Mouse (Mus musculus) lung, adult 18-20 months (tissue): ENCODE measurements around the gene Tube1.

ENCODE experiments used
- DNase-seq, 2 experiments: peaks; one replicate each; pipeline ENCODE4 v3.0.0; 2022; ENCODE audit warnings: mixed read lengths in 2 of 2

Gene Tube1

DNA sequence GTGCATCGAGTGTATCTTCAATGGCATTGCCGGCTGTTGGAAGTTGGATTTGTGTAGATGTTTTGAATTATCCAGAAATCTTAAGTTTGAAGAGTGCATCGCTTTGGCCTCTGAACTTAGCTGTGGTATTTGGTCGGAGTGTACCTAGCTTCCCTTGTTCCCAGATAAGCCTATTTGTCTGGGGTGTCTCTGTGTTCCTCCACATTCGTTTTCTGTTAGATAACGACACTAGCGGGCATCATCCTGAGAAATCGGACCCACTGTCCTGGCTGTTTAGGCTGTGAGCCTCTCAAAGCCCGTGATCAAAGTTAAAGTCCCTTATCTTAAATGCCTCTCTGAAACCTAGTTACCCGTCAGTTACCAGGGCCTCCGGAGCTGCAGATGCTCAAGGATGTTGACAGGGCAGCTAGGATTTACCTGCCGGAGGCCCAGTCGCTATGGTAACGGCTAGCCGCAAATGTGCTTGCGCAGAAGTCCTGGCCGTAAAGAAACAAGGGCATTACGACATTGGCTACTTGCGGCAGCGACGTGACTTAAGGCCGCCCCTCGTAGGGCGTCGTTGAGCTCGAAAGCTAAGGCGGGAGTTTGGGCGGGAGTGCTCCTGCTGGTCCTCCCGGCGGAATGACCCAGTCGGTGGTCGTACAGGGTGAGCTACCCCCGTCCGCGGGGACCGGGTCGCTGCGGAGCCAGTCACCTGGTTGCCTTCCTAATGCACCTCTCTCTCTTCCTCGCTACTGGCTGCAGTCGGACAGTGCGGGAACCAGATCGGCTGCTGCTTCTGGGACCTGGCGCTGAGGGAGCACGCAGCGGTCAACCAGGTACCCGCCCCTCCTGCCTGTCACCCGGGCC, at the start of gene Tube1, which contains the start of gene Fam229b:
Tube1 (plus strand) TSS at position 515 of the 849 bp plus-strand sequence.
Fam229b (minus strand) TSS at position 453 of the 849 bp plus-strand sequence.
- peak; percentile 91 to 93 for DNase-seq

DNA sequence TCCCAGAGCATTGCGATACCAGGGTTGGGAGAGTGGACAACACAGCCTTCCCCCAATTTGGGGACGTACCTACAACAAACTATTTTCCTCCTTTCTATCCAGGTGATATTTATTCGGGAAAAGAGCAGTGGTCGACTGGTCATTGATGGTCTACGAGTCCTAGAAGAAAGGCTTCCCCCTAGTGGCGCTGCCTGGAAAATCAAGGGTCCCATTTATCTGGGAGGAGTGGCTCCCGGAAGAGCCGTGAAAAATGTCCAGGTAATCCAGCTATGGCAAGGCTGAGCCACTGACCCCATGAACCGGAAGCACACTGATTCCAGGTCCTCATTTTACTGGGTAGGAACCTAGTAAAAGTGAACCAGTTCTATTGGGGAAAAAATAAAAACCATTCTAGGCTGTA, 36.8 kb upstream of the Tube1 start:
- peak in 1 of 2 experiments; percentile 6 for DNase-seq

DNA sequence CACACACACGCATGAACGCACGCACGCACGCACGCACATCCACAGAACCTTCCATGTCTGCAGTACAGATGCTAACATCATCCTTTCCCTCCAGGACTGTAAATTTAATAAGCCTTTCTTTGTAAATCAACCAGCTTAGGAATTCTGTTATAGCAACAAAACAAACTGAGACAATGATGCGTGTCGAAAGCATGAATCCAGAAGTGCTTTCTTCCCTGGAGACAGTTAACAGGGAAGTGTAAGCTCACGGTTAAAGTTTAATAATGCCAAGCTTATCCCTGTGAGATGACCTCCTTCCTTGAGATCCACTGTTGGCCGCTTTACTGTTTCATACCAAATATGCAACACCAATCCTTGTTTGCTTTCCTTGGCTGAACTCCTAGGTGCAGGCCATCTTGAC, 35.0 kb upstream of the Tube1 start:
- DNase-seq = no peak

DNA sequence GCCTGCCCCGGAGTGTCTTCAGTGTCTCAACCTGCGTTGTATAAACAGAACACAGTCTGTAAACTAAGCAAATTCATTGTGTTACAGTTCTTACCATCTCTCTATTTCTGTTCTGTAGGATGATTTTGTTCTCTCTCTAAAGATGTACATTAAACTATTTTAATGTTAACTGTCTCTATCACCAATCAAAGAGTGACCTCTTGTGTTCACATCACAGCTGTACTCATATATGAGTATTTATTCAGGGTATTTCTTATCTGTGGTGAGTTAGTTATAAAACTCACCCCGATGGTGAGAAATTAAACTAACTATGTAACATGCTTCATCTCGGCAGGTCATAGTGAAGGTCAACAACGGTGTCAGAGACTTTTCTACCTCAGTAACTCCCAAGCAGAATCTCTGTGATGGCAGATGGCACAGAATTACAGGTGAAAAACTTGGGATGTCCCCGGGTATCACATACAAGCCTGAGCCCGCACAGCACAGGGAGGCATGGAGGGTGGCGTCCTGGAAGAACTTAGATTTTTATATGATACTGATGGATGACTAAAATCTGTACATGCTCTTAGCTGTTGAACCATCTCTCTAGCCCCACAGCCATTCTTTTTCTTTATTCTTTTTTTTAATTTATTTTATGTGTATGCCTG, 28.9 kb upstream of the Tube1 start:
- no peak for DNase-seq

DNA sequence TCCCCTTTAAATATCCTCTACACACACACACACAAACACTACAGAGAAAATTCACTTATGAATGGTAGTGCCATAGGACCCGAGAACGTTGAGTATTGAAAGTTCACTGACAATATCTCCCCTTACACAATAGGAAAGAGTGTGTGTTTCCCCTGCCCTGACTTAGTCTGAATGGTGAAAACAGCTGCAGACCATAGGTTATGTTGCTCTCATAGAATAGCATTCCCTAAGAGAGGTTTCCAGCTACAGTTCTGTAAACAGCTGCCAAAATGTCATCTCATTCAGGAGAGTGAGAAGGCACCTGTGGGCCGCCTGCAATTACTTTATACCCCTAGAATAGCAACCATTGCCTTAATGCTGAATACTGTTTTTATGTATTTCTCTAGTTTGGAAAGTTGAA, 27.4 kb upstream of the Tube1 start:
- no peak for DNase-seq

DNA sequence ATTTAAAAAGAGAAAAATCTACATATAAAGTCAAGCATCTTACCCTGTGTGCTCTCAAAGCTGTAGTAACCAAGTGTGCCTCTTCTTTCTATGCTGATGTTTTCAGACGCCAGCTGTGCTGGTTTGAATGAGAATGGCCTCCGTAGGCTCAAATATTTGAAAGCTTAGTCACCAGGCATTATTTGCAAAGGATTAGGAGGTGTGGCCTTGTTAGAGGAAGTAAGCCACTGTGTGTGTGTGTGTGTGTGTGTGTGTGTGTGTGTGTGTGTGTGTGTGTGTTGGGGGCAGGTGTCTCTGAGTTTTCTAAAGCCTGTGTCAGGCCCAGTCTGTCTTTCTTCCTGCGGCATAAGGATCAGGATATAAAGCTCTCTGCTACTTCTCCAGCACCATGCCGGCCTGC, 26.8 kb upstream of the Tube1 start:
- DNase-seq = no peak

DNA sequence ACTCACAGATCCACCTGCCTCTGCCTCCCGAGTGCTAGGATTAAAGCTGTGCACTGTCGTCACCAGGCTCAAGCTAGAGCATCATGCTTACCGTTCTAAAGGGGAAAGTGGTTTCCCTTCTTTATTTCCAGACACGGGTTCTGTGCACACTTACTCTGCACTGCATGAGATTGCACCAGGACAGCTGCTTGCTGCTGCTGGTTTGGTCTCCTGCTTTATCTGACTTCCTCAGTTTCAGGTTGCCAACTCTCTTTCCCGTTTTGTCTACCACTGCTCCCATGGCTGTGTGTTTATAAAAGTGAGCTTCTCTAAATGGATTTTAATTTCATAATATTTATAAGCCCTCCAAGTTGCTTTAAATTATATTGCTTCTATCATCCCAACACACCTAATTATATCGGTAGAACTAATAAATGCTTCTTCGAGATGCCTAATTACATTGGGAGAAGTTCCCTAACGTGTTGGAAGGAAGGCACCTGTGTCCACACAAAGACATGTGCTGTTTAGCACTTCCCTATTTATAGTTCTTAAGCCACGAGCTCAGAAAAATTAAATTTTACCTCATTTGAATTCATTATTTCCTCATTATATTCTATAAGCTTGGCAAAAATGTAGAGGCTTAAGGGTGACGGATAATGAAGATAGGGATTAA, 24.8 kb upstream of the Tube1 start:
- no peak for DNase-seq

DNA sequence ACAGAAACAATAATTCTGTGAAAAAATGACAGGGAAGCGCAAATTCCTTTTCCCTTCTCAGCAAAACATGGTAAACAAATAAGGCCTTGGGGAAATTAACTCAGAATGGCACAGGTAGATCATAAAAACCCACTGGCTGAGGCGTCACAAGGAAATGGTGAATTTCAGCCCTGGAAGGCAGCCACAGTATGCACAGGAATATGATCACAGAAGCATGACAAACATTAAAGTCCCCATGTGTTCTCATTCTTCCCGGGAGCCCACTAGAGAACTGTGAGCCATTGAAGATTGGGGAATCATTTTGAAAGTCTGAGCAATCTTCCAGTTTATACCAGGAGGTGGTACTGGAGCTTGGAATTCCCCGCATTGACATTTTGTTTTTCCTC, 24.3 kb upstream of the Tube1 start:
- DNase-seq = no peak

DNA sequence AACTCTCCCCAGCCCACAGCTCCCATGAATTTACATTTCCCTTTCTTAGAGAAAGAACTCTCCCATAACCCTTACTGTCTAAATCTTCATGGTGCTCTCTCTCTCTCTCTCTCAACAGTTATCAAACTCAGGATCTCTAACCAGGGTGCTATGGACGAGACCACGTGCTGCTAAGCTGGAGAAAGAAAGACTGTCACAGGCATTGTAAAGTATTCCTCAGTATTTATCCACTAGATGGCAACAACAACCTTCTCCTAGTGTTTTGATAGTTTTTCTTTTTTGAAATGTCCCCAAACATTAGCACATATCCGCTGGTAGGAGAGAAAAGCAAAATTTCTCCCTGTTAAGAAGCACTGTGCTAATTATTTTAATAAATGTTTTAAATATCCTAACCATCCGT, 12.4 kb upstream of the Tube1 start:
- no peak for DNase-seq

DNA sequence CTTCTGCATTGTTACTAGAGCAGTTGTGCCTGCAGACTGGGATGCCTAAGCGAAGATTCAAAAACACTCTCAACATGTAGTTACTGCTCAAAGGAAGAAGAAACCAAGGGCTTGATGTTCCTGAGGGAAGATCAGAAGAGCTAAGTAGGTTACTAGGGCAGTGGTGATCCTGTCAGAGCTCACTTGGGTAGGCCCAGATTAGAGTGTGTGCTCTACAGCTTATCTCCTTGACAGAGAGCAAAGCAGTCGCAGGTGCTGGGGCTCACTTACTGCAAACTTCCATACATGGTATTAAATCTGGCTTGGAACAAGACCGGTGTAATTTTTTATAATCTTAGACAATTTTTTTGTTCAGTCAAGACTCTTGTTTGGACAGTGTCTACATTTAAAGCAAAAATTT, 4.0 kb downstream of the Tube1 start:
- no peak for DNase-seq

DNA sequence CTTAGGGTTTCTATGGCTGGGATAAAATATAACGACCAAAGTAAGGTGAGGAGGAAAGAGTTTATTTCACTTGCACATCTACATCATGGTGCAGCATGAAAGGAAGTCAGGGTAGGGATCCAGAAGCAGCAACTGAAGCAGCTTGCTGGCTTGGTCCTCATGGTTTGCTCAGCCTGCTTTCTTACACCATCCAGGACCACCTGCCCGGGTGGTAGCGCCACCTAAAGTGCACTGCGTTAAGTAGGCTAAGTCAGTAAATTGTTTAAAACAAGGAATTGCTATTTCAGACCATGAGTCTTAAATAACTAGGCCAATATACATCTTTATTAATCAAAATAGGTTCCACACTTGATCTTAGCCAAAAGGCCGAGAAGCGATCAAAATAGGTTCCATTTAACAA, 5.0 kb downstream of the Tube1 start:
- no peak for DNase-seq

DNA sequence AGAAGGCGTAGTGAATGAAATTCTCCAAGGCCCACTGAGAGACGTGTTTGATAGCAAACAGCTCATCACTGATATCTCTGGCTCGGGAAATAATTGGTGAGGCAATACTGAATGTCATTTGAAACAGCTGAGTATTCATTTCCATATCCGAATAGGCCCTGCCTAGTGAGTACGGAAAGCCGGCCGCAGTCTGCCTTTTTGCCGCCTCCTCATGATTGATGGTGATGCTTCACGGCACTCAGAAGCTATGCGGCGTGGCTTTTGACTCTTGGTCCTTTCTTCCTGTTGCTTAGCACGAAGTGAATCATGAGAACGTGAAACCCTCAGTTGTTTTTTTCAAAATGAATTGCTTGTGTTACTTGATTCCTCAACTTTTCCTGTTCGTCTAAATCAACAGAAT, 7.1 kb downstream of the Tube1 start:
- no peak for DNase-seq

DNA sequence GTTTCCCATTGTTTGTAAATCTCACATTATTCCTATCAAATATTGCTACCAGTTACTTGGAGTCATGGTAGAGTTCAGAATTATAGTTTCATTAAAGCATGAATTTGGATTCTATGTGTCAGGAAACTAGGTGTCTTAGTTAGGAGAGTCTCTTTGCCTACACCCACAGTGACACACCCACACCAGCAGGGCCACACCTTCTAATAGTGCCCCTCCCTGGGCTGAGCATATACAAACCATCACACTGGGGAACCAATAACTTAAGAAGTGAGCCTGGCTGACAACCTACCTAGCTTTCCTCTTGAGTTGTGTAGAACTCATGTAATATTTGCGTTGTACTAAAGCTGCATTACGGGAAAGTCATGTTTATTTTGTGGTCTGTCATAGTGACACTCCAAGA, 7.6 kb downstream of the Tube1 start:
- no peak for DNase-seq

DNA sequence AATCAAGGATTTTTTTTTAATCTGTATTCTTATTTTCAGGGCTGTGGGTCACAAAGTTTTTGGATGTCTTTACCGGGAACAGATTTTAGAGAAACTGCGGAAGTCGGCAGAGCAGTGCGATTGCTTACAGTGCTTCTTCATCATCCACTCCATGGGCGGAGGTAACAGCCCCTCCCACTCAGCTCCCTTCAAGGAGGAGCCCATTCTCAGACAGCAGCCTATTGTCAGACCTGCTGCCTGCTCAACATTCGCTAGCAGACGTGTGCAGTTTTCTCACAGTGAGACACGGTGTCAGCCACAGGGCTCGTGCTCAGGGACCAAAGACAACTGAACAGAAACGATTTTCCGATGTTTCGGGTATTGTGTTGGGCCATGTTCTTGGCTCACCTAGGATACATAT, 8.4 kb downstream of the Tube1 start:
- no peak for DNase-seq

DNA sequence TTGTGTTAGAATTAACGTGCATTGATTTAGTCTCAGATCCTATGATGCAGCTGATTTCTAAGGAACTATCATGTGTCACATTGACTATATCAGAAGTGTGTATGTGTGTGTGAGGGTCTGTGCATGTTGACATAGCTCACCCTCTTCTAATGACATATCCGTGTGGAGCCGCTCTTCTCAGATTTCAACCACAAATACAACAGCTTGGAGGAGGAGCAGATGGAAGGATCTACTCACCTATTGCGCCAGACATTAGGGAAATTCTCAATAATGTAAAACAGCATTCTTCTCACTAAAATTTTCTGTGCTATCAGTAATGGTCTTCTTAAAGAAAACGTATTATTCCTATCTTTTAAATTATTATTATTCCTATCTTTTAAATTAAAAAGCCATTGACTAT, 22.9 kb downstream of the Tube1 start:
- DNase-seq = no peak

DNA sequence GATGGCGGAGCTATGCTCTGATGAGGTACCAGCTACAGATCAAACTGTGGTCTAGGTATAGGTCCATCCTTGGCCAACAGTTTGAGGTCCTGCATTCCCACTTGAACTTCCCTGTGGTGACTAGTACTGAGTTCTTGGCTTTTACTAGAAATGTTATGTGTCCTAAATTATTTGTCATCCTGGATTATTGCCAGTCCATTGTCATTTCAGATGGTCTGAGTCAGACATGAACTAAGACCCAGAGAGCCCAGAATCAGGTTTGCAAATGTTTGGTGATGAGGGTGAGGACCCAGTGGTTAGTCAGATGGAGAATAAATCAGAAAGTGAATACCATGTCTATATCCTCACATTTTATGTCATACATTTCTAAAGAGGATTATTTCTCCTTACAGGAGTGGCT, 23.5 kb downstream of the Tube1 start:
- no peak for DNase-seq

DNA sequence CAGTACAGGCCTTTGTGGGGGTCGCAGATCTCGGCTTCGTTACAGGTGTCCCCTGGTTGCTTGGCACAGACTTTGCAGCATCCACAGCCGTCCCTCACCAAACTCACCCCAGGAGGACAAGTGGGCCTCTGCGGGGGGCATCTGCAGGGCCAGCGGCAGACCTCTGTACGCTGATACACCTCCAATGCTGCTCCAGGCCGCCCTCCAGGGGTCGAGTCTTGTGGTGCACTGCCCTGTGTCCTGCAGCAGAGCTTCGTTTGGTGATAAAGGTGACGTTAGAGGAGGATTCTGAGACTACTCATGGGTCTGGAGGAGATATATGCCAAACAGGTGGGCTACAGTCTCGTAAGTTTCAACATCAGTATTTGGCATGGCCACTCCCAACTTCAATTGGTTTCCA, 24.5 kb downstream of the Tube1 start:
- no peak for DNase-seq

DNA sequence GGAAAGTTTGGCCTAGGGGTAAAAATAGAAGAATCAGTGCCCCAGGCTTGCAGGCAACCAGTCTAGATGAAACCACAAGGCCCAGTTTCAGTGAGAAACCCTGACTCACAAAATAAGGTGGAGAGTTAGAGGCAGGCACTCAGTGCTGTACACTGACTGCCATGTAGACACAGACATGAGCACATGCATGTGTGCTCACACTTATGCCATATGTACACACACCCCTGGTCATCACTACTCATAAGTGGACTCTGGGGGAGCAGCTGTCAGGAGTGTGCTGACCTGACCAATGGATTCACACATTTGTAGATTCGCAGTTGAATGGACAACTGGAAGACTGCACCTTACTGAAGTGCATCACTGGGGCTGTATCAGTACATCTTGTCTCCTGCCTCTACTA, 27.6 kb downstream of the Tube1 start:
- no peak for DNase-seq

DNA sequence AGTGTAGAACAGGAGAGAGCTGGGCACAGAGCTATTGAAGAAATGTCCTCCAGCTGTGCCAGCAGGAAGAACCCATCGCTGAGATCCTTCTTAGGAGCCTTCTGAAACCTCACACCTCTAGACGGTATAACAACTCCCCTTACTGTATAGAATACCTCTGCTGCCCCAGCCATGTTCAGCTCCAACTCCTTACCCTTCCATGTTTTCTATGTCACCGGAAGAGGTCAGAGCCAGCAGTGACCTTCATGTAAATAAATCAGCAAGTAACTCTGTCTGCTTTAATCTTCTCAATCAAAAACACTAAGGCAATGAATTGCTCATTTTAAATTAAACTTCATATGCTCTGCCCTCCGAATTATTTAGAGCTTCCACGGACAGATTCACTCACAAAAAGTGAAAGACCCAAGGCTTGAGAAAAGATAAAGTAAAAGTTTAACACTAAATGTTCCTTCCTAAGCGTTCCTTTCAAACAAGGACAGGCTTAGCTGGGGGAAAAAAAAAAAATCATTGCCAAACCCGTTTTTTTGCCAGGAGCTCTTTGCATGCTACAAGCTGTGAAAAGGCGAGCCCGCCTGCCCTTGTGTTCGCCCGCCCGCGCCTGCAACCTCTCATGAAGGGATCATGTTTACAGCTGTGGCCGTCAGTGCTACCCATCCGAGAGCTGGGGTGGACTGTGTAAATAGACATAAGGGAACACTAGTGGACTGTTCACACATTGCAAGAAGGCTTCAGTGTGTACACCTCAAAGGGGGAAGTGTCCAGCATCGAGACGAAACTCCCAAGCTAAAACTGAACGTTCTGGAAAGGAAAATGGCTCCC, 29.1 kb downstream of the Tube1 start:
- DNase-seq = peak in 1 of 2 experiments; percentile 28

DNA sequence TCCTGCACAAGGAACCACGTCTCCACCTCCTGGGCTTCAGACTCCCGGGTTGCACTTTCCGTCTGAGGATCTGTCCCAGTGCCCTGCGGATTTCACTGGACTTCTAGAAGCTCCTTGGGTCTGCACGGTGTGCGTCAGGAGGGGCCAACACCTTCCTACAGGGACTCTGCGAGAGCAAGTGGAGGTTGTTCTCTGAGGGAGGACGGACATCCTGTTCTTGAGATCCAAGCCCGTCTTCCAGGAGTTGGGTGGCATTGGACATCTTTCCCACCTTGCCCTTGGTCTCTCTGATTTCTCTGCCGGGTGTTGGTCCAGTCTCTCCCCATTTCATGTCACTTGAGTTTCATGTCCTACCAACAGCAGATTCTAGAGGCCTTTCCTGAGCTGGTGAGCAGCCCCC, 29.9 kb downstream of the Tube1 start, which contains the start of gene Ccn6:
Ccn6 (minus strand) TSS at position 101 of the 400 bp plus-strand sequence.
- DNase-seq = no peak

DNA sequence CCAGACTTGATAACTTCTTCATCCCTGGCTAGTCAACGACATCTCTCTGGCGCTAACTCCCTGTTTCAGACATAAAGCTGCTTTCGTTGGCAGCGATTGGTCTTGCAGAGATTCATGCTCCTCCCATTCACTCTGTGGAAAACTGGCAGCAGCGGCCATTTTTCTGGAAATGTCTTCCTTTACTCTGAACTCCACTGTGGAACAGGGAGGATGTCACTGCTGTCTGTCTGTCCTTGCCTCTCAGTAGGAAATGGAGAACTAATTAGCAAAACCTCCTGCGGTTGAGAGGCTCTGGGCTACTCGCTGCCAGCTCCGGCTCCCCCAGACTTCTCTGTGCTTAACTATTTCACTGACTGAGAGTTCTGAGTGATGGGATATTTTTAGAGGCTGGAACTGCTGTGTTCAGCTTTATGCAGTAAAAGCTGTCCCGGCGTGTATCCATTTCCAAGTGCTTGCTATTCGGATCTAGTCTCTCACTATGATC, 31.9 kb downstream of the Tube1 start:
- peak in 1 of 2 experiments; percentile 14 for DNase-seq

DNA sequence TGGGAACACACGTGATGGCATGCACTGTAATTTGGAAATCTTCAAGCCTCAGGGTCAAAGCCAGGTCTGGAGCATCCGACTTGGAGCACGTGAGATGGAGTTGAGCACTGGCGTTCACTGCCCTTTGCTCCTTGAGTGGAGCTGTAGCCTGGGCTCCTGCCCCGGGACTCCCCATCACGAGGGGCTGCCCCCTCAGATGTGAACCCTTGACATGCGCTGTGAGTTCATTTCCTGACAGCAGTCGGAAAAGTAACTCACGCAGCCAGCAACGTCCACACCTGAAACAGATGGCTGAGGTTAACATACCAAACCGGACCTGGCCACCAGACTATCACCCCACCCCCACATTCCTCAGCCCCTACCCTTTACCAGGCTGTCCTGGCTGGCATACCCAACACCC, 33.8 kb downstream of the Tube1 start:
- no peak for DNase-seq

DNA sequence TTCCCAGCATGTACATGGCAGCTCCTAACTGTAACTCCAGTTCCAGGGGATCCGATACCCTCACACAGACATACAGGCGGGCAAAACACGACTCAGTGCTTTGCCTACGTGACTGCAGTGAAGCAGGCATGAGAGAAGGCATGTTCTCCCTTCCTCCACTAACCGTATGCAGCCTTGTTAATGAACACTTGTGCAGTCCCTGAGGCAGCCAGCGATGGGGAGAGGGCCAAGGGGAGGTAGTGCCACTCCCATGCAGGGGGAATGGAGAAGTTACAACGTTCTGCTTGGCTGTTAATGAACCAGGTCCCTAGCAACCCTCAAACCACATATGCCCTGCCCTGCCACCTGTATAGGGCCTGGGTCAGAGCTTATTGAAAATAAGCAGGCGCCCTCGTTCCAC, 35.9 kb downstream of the Tube1 start:
- DNase-seq = no peak
